Mouse (Mus musculus) frontal cortex, adult 2 months (tissue): ENCODE data around the gene Igflr1. TPM values are rescaled to one million over a fixed set of nuclear protein-coding genes. Genes with fewer than 3 reads are reported as not detected.
A peak's percentile ranks its signal among the peaks of the same experiment; 100 is the strongest.

Experiments used
- DNase-seq, 2 experiments: peaks; one replicate each; pipeline ENCODE4 v3.0.0; 2022; ENCODE audit warnings: low spot score in 1 of 2; ENCODE audit errors: extremely low spot score in 1 of 2
- polyA plus RNA-seq: library from polyadenylated mRNA; depleted of rRNA; stranded (reverse); fragments of >200 nt; gene quantifications from 2 replicates; pipeline ENCODE4 v1.2.3, GENCODE M21; 2012; rRNA removed

The Igflr1 gene
- polyA plus RNA-seq, 1 experiment = 6.2 TPM

- DNase-seq = no peak
Measured at GRCm38 (mm10) chr7:30610043-30610442, 44.8 kb downstream of the Igflr1 start.

GRCm38 (mm10) chr7:30612654-30613402, 47.6 kb downstream of the Igflr1 start, which contains the start of gene Upk1a:
TSS of gene Upk1a (minus strand) at chr7:30612847.
- DNase-seq = no peak

GRCm38 (mm10) chr7:30613529-30614112, 48.4 kb downstream of the Igflr1 start:
- peak in 1 of 2 experiments; percentile 67 for DNase-seq

- no peak for DNase-seq
Measured at GRCm38 (mm10) chr7:30614454-30614853, 49.2 kb downstream of the Igflr1 start.

GRCm38 (mm10) chr7:30615049-30615760, 50.0 kb downstream of the Igflr1 start:
- DNase-seq = no peak

Other genes starting within 250 kb of the Igflr1 start
- 0.34 and 0.66 TPM in 2 replicates for gene E130208F15Rik, start 243.7 kb upstream of the Igflr1 start, polyA plus RNA-seq
- 16.9 and 19.2 TPM in 2 replicates for gene Sdhaf1, start 241.5 kb upstream of the Igflr1 start, polyA plus RNA-seq
- gene Lrfn3, start 202.7 kb upstream of the Igflr1 start, polyA plus RNA-seq = 19.8 and 22.2 TPM in 2 replicates
- 73.2 and 80.4 TPM in 2 replicates for gene Tyrobp, start 151.7 kb upstream of the Igflr1 start, polyA plus RNA-seq
- gene Hcst, start 145.6 kb upstream of the Igflr1 start, polyA plus RNA-seq = 1.5 and 2.2 TPM in 2 replicates
- gene Nfkbid, start 143.7 kb upstream of the Igflr1 start, polyA plus RNA-seq = 5.4 and 6.4 TPM in 2 replicates
- gene Aplp1, start 119.9 kb upstream of the Igflr1 start, polyA plus RNA-seq = 940 and 960 TPM in 2 replicates
- 3.7 and 7.1 TPM in 2 replicates for gene Kirrel2, start 107.7 kb upstream of the Igflr1 start, polyA plus RNA-seq
- gene Nphs1, start 107.1 kb upstream of the Igflr1 start, polyA plus RNA-seq = 1.2 and 1.6 TPM in 2 replicates
- 0.18 and 0.19 TPM in 2 replicates for gene Prodh2, start 71.8 kb upstream of the Igflr1 start, polyA plus RNA-seq
- gene Arhgap33, start 30.4 kb upstream of the Igflr1 start, polyA plus RNA-seq = 172 and 192 TPM in 2 replicates
- 9.3 and 10.7 TPM in 2 replicates for gene Hspb6, start 13.2 kb upstream of the Igflr1 start, polyA plus RNA-seq
- gene Proser3, start 13.1 kb upstream of the Igflr1 start, polyA plus RNA-seq = 7.3 and 8.3 TPM in 2 replicates
- gene Lin37, start 5.6 kb upstream of the Igflr1 start, polyA plus RNA-seq = 64.1 and 67.3 TPM in 2 replicates
- 125 and 131 TPM in 2 replicates for gene U2af1l4, start 2.1 kb upstream of the Igflr1 start, polyA plus RNA-seq
- gene Gm49396, start 2.1 kb upstream of the Igflr1 start, polyA plus RNA-seq = 8.2 and 9.4 TPM in 2 replicates
- 114 and 133 TPM in 2 replicates for gene Psenen, start 1.8 kb upstream of the Igflr1 start, polyA plus RNA-seq
- gene Kmt2b, start 23.3 kb downstream of the Igflr1 start, polyA plus RNA-seq = 42.2 and 45.9 TPM in 2 replicates
- 0.04 TPM in 1 of 2 replicates, not detected in the other for gene Zbtb32, start 33.5 kb downstream of the Igflr1 start, polyA plus RNA-seq
- gene Upk1a, start 47.4 kb downstream of the Igflr1 start, polyA plus RNA-seq = 1.7 and 2.3 TPM in 2 replicates
- 893 and 1,127 TPM in 2 replicates for gene Cox6b1, start 60.7 kb downstream of the Igflr1 start, polyA plus RNA-seq
- not detected in 2 replicates for gene Etv2, start 70.4 kb downstream of the Igflr1 start, polyA plus RNA-seq
- 59.7 and 66.4 TPM in 2 replicates for gene Rbm42, start 84.9 kb downstream of the Igflr1 start, polyA plus RNA-seq
- gene Haus5, start 99.6 kb downstream of the Igflr1 start, polyA plus RNA-seq = 11.8 and 13.0 TPM in 2 replicates
- not detected in 2 replicates for gene Pmis2, start 106.2 kb downstream of the Igflr1 start, polyA plus RNA-seq
- gene 2200002J24Rik, start 133.5 kb downstream of the Igflr1 start, polyA plus RNA-seq = not detected in 2 replicates
- gene Atp4a, start 146.8 kb downstream of the Igflr1 start, polyA plus RNA-seq = 0.65 and 0.82 TPM in 2 replicates
- gene Tmem147, start 164.1 kb downstream of the Igflr1 start, polyA plus RNA-seq = 167 and 185 TPM in 2 replicates
- not detected in 2 replicates for gene Gapdhs, start 178.3 kb downstream of the Igflr1 start, polyA plus RNA-seq
- gene Sbsn, start 186.0 kb downstream of the Igflr1 start, polyA plus RNA-seq = 14.6 and 15.1 TPM in 2 replicates
- gene Dmkn, start 198.3 kb downstream of the Igflr1 start, polyA plus RNA-seq = 4.5 and 8.2 TPM in 2 replicates
- not detected in 2 replicates for gene Krtdap, start 222.5 kb downstream of the Igflr1 start, polyA plus RNA-seq